Mouse (Mus musculus) colon, adult 2 months (tissue): ENCODE data around the gene Ece1. TPM values are rescaled to one million over a fixed set of nuclear protein-coding genes. Genes with fewer than 3 reads are reported as not detected.

ENCODE experiments used
- polyA plus RNA-seq: library from polyadenylated mRNA; depleted of rRNA; stranded (reverse); fragments of >200 nt; gene quantifications from 2 replicates; pipeline ENCODE4 v1.2.3, GENCODE M21; 2012; rRNA removed

The Ece1 gene
- 37.2 and 55.0 TPM in 2 replicates for polyA plus RNA-seq

DNA sequence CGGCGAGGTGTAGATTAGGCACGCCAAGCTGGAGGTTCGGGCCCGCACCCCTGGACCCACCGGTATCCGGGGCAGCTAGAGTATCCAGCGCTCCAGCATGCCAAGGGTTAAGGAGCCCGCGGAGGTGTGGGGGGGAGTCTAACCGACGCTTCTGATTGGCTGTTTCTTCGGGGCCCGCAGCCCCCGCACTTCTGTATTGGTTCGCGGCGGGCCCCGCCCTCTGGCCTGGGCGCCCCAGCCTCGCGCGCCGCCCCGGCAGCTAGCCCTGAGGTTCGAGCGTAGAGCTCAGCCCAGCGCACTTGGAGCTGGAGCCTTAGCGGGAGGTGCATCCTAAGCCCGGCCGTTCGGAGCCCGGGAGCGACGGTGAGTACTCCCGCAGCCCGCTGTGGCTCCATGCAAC, at the start of gene Ece1:
Gene Ece1, plus strand, starts transcription at position 219 of the 400 bp plus-strand sequence.

DNA sequence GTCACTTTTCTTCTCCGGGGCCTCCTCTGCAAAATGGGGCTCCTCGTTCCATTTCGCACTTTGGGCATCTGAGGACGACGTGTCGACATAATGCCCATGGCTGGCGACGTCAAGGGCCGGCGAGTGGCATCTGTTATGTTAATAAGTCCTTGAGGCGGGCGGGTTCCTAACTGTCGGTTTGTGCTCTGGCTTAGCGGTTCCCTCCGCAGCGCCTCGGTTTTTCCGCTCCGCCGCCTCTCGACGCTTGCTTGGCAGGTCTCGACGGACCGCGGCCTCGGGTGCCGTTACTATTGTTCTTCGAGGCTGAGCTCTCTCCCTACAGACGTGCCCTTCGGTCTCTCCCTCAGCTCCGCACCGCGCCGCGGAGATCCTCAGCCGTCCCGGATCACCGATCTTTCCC, 130.9 kb downstream of the Ece1 start, which contains the start of gene Eif4g3:
Gene Eif4g3, plus strand, starts transcription at position 133 of the 400 bp plus-strand sequence.

Other genes starting within 250 kb of the Ece1 start
- 321 and 330 TPM in 2 replicates for gene Rap1gap, start 197.5 kb upstream of the Ece1 start, polyA plus RNA-seq
- 4.7 and 5.2 TPM in 2 replicates for gene Alpl, start 65.9 kb upstream of the Ece1 start, polyA plus RNA-seq
- gene Eif4g3, start 130.8 kb downstream of the Ece1 start, polyA plus RNA-seq = 27.2 and 31.9 TPM in 2 replicates